Mouse (Mus musculus) intestine, embryonic 16.5 days (tissue): Measurements from ENCODE around the gene Spns3. TPM values are rescaled to one million over a fixed set of nuclear protein-coding genes. Genes with fewer than 3 reads are reported as not detected.

Experiments
- ATAC-seq: fragments of 200-750 bp; cut with Nextera tagmentation; 2 replicates; pipeline ENCODE4 v1.8.0; 2017; ENCODE audit warnings: moderate TSS enrichment, moderate library complexity
- H3K27ac ChIP-seq: fragments of 300-500 bp; sonication (generic); 2 replicates; pipeline ENCODE4 v1.5.1; 2014; ENCODE audit warnings: mild to moderate bottlenecking, low read length
- H3K27me3 ChIP-seq: fragments of 300-500 bp; sonication (generic); replicated peaks from 2 replicates; pipeline ENCODE4 v1.6.1; 2014; ENCODE audit warnings: low read length, control low read depth, mixed read lengths; ENCODE audit not compliant: control insufficient read depth, insufficient read depth
- H3K36me3 ChIP-seq: fragments of 300-500 bp; sonication (generic); 2 replicates; pipeline ENCODE4 v1.6.1; 2014; ENCODE audit warnings: low read length, control low read depth; ENCODE audit not compliant: control insufficient read depth, insufficient read depth
- H3K4me1 ChIP-seq: fragments of 300-500 bp; sonication (generic); 2 replicates; pipeline ENCODE4 v1.6.1; 2014; ENCODE audit warnings: low read length, control low read depth, mixed read lengths; ENCODE audit not compliant: control insufficient read depth, insufficient read depth
- H3K4me2 ChIP-seq: fragments of 300-500 bp; sonication (generic); 2 replicates; pipeline ENCODE4 v1.6.1; 2014; ENCODE audit warnings: low read depth, low read length, control low read depth
- H3K4me3 ChIP-seq: fragments of 300-500 bp; sonication (generic); 2 replicates; pipeline ENCODE4 v1.5.1; 2014; ENCODE audit warnings: mild to moderate bottlenecking, low read length
- H3K9ac ChIP-seq: fragments of 300-500 bp; sonication (generic); 2 replicates; pipeline ENCODE4 v1.6.1; 2014; ENCODE audit warnings: low read depth, low read length
- H3K9me3 ChIP-seq: fragments of 300-500 bp; sonication (generic); 2 replicates; pipeline ENCODE4 v1.6.1; 2016; ENCODE audit warnings: low read length, control low read depth; ENCODE audit not compliant: control insufficient read depth
- WGBS: fragments of 180-500 bp; shearing (Covaris S2); extraction: QIAGEN DNeasy Blood & Tissue Kit; methylation state at CpG from one replicate; pipeline ENCODE4 v1.1.7; 2014; 5-methylcytosine and 5-hydroxymethylcytosine counted together
- polyA plus RNA-seq: library from polyadenylated mRNA; unstranded; fragments of >200 nt; fragmentation: Nextera tagmentation; extraction: Ambion mirVana; gene quantifications from 2 replicates; pipeline ENCODE4 v1.2.1, GENCODE M21; 2015

Gene Spns3
- polyA plus RNA-seq, 1 experiment from 2014 or later: 3.2 TPM

- Histone ChIP-seq H3K4me1 (no peaks in the 10 kb centered on the region), H3K9me3 (no peaks in the 10 kb centered on the region), H3K27me3 (no peaks in the 10 kb centered on the region), H3K4me3 (no peak overlapping the region), H3K9ac (no peak overlapping the region), H3K27ac (no peak overlapping the region), H3K36me3 (no peaks in the 10 kb centered on the region), H3K4me2 (no peak overlapping the region)
- 56% methylated on average over 4 of the region's 4 CpGs for WGBS
- no peak for ATAC-seq
These were observed 26.6 kb downstream of the Spns3 start for GRCm38 (mm10) chr11:72523711-72524110.

DNA sequence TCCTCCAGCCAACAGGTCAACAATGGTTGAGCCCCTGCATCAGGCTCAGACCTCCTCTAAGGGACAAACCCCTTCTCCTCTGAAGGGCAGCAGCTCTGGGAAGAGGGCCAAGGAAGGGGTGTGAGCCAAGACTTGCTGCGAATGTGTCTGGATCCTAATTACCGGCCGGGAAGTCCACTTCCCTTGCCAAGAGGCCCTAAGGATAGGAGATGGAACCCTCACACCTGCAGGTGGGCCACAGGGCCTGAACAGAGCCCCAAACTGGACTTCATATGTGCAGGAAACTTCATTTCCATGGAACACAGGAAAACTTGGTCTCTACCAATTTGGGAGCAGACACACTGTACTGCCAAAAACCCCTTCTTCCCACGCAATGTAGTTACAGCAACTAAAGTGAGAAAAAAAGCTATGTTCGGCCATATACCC is 27.7 kb downstream of the Spns3 start:
- no peak overlapping the region for H3K27ac ChIP-seq
- no peaks in the 10 kb centered on the region for H3K36me3 ChIP-seq
- H3K4me1 ChIP-seq: no peaks in the 10 kb centered on the region
- no peak for ATAC-seq
- WGBS: 66% methylated on average over 5 of the region's 5 CpGs
- no peak overlapping the region for H3K4me2 ChIP-seq
- H3K4me3 ChIP-seq: no peak overlapping the region
- H3K27me3 ChIP-seq: no peaks in the 10 kb centered on the region
- no peak overlapping the region for H3K9ac ChIP-seq
- no peaks in the 10 kb centered on the region for H3K9me3 ChIP-seq

DNA sequence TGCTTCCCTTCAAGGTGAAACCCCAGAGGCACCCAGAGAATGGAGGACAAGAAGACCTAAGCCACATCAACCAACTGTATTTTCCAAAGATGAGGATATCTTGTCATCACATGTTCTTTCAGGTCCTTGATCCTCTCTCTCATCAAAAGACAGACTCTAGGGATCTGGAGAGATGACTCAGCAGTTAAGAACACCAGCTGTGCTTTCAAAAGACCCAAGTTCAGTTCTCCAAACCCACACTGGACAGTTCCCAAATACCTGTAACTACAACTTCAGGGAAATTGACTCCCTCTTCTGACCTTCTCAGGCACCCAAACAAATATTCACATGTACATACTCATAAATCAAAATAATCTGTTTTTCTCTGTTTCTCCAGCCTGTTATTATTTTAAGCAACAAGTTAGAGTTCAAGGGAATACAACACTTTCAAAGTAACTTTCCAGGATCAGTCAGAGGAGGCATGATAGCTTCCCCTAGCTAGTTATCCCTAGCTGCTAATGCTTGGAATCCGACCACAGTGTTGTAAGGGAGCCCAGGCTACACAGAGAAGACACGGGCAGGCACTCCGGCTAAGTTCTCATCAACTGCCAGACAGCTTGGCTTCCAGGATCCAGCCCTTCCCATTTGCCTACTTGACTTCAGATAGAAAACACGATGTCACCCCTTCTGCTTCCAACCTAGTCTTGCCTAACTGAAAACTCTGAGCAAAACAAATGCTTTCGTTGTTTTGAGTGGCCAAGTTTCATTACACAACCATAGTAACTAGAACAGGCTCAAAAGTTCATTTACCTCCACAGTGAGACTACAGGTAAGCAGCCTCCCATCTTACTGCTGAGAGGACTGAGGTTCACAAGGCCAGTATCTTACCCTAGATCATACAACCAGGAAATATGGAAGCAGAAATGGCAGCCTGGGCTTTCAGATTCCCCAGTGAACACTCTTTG is 28.4 kb downstream of the Spns3 start:
- H3K4me2 ChIP-seq: no peak overlapping the region
- H3K4me3 ChIP-seq: no peak overlapping the region
- WGBS: 81% methylated on average over 5 of the region's 5 CpGs
- no peak overlapping the region for H3K27ac ChIP-seq
- H3K36me3 ChIP-seq: no peaks in the 10 kb centered on the region
- H3K9ac ChIP-seq: no peak overlapping the region
- no peaks in the 10 kb centered on the region for H3K4me1 ChIP-seq
- ATAC-seq: no peak
- H3K27me3 ChIP-seq: no peaks in the 10 kb centered on the region
- no peaks in the 10 kb centered on the region for H3K9me3 ChIP-seq

GRCm38 (mm10) chr11:72519895-72520294 is 30.4 kb downstream of the Spns3 start:
- WGBS: 51% methylated on average over 3 of the region's 3 CpGs
- no peak for ATAC-seq
- Histone ChIP-seq H3K9me3 (0 out of 2 replicates have a peak, but pooled peaks cover 4% of the 10 kb centered on the region), H3K4me3 (no peak overlapping the region), H3K36me3 (no peaks in the 10 kb centered on the region), H3K27ac (no peak overlapping the region), H3K4me2 (no peak overlapping the region), H3K27me3 (no peaks in the 10 kb centered on the region), H3K4me1 (no peaks in the 10 kb centered on the region), H3K9ac (no peak overlapping the region)

DNA sequence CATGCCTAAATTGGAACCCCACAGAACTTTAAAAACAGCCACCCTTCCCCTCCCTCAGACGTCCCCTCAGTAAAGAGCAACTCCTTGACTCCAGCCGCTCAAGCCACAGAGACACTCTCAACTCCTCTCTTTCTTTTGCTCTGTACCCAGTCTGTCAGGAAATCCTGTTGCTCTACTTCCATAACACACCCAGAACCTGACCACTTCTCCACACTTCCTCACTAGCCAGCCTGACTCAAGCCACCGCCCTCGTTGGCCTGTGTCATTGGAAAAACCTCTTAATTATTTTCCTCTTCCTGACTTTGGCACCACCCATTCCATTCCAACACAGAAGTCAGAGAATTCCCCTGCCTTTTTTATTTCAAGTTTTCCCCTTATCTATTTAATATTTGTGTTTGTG is 31.1 kb downstream of the Spns3 start:
- 72% methylated on average over 4 of the region's 4 CpGs for WGBS
- Histone ChIP-seq H3K4me2 (no peak overlapping the region), H3K36me3 (no peaks in the 10 kb centered on the region), H3K4me3 (no peak overlapping the region), H3K27me3 (no peaks in the 10 kb centered on the region), H3K27ac (peak overlapping the region; percentile 33; the same call in 1 of the 2 replicates), H3K9ac (no peak overlapping the region), H3K4me1 (no peaks in the 10 kb centered on the region), H3K9me3 (0 out of 2 replicates have a peak, but pooled peaks cover 4% of the 10 kb centered on the region)
- no peak for ATAC-seq

DNA sequence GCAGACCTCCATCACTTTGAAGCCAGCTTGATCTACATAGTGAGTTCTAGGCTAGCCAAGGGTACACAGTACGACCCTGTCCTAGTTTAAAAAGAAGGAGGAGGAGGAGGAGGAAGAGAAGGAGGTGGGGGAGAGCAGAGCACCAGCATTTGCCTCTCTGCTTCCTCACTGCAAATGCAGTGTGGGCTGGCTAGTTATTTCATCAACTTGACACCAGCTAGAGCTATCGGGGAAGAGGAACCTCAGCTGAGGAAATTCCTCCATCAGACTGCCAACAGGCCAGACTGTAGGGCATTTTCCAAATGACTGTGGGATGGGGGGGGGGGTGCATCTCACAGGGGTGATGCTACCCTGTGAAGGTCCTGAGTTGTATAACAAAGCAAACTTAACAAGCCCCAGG is 31.9 kb downstream of the Spns3 start:
- Histone ChIP-seq H3K27ac (no peak overlapping the region), H3K9ac (no peak overlapping the region), H3K36me3 (no peaks in the 10 kb centered on the region), H3K4me3 (no peak overlapping the region), H3K27me3 (no peaks in the 10 kb centered on the region), H3K4me1 (no peaks in the 10 kb centered on the region), H3K4me2 (no peak overlapping the region), H3K9me3 (0 out of 2 replicates have a peak, but pooled peaks cover 4% of the 10 kb centered on the region)
- 51% methylated on average over 2 of the region's 2 CpGs for WGBS
- no peak for ATAC-seq

- 57% methylated on average over 3 of the region's 3 CpGs for WGBS
- no peak for ATAC-seq
- no peak overlapping the region for H3K4me3 ChIP-seq
- no peaks in the 10 kb centered on the region for H3K36me3 ChIP-seq
- H3K27ac ChIP-seq: no peak overlapping the region
- no peaks in the 10 kb centered on the region for H3K27me3 ChIP-seq
- no peak overlapping the region for H3K9ac ChIP-seq
- no peaks in the 10 kb centered on the region for H3K4me1 ChIP-seq
- no peak overlapping the region for H3K4me2 ChIP-seq
- H3K9me3 ChIP-seq: 0 out of 2 replicates have a peak, but pooled peaks cover 4% of the 10 kb centered on the region
These were observed 35.3 kb downstream of the Spns3 start for GRCm38 (mm10) chr11:72514967-72515366.

DNA sequence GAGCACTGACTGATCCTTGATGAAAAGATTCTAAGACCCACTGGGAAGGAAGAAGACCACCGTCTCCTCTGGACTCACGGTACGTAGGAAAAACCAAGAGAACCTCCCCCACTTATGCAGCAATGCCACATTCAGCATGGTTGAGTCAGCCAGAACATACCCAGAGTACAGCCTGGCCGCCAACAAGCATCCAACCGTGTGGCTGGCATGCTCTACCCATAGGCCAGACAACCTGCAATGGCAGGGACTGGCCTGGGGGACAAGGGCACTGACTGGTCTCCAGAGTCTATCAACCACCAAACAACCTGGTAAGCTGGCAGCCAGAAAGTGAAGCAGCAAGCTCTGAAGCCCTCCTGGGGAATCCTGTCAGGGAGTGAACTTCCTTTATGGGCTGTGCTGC is 41.7 kb downstream of the Spns3 start:
- H3K9ac ChIP-seq: no peak overlapping the region
- WGBS: 94% methylated on average over 5 of the region's 5 CpGs
- no peaks in the 10 kb centered on the region for H3K9me3 ChIP-seq
- no peak overlapping the region for H3K4me3 ChIP-seq
- 0 out of 2 replicates have a peak, but pooled peaks cover 7% of the 10 kb centered on the region for H3K4me1 ChIP-seq
- ATAC-seq: no peak
- no peaks in the 10 kb centered on the region for H3K27me3 ChIP-seq
- H3K36me3 ChIP-seq: no peaks in the 10 kb centered on the region
- no peak overlapping the region for H3K27ac ChIP-seq
- no peak overlapping the region for H3K4me2 ChIP-seq

DNA sequence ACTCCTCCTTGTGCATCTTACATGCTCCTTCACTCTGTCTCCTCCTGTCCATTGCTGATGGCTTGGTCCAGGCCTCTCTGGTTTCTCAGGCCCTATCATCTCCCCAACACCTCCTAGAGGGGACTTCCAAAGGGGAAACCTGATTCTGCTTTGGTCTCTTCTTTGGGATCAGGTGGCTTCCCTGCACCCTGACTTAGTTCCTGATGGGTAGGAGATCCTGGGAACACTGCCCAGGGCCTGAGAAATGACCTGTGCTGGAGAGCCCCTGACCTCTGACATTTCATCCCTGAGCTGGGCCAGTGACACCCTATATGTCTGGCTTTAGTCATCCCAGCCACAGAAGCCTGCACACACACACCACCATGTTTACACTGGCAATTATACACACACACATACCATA is 42.7 kb downstream of the Spns3 start:
- H3K9ac ChIP-seq: no peak overlapping the region
- H3K4me2 ChIP-seq: no peak overlapping the region
- ATAC-seq: no peak
- no peak overlapping the region for H3K27ac ChIP-seq
- H3K4me1 ChIP-seq: peaks cover 16% of the 10 kb centered on the region
- H3K36me3 ChIP-seq: no peaks in the 10 kb centered on the region
- H3K27me3 ChIP-seq: no peaks in the 10 kb centered on the region
- H3K4me3 ChIP-seq: no peak overlapping the region
- H3K9me3 ChIP-seq: no peaks in the 10 kb centered on the region
